Mouse (Mus musculus) ovary, postnatal 36 days (tissue): ENCODE results near the gene Txlng.
"Not testable (repeated sequence)": the region's sequence is repeated elsewhere in the genome, so short reads cannot be mapped to it uniquely, and the experiment has no call there.

Source experiments
- DNase-seq: peaks from one replicate; pipeline ENCODE4 v3.0.0; 2022; ENCODE audit warnings: low spot score, mixed read lengths

The Txlng gene

DNA sequence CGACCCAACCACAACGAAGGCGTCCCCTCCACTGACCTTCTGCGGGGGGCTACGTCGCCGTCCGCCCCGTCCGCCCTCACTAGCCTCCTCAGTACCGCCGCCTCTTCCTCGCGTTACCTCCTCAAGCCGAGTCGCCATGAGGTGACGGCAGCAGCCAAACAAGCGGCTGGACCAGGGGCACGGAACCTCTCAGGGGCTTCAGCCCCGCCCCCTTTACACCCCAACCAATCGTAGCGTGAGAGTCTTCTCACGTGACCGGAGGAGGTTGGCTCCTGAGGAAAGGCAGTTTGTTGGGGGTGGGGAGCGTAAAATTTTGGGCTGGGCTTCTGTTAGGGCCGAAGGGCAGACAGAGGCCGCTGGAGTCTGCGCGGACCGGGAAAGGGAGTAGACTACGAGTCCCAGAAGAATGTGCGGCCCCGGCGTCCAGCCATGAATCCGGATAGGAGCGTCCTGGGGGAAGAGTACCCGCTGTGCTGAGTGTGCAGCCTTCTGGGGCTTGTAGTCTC is at the start of gene Txlng:
Gene Txlng (minus strand): TSS at position 252 of the 506 bp plus-strand sequence.
- DNase-seq = peak; percentile 91

GRCm38 (mm10) chrX:162878236-162878635 is 49.0 kb upstream of the Txlng start:
- no peak for DNase-seq

DNA sequence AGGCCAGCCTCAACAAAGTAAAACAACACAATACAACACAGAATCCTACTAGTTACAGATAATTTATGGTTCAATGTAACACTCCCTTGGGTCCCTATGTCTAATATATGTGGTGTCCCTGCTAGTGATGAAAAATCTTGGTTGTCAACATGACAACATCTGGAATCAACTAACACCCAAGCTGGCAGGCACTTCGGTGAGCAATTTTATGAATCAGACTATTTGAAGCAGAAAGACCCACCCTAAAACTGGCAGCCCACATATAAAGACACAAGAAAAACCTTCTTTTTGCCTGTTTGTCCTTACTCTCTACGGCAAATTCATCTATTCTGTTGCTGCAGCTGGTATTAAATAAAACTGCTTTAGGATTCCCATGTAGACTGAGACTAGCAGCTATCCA is 44.5 kb upstream of the Txlng start:
- DNase-seq = no peak

- peak; percentile 25 for DNase-seq
Measured at GRCm38 (mm10) chrX:162871734-162872517, 42.7 kb upstream of the Txlng start.

- DNase-seq = no peak
Measured at GRCm38 (mm10) chrX:162868294-162868965, 39.2 kb upstream of the Txlng start.

GRCm38 (mm10) chrX:162848682-162849081 is 19.4 kb upstream of the Txlng start:
- no peak for DNase-seq

- DNase-seq = no peak
Measured at GRCm38 (mm10) chrX:162845531-162845930, 16.3 kb upstream of the Txlng start.

DNA sequence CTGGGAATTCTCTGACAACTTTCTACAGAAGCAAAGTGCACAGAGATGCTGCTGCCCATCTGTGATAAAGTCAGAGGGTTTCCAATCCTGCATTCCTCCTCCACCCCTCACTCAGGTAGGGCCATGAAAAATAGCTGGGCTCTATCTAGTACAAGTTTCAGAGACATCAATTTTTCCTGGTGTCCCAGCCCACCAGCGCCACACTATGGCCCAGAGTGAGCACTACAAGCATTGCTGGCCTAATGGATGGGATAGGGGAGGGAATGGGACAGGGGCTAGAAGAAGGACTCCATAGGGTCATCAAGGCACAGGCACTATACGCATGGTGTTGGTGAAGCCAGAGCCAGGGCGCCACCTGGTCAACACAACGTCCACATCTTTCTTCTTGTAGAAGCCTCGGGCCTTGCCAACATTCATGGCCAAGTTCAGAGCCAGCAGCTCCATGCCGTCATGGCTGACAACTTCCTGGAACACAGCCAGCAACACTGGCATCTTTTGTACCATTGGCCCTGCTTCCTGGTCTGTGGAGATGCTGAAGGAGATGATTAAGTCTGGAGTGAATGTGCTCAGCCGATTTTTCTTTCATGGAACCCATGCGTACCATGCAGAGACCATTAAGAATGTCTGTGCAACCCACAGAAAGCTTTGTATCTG is 15.3 kb upstream of the Txlng start:
- no peak for DNase-seq

- DNase-seq = no peak
Measured at GRCm38 (mm10) chrX:162832101-162832500, 2.8 kb upstream of the Txlng start.

DNA sequence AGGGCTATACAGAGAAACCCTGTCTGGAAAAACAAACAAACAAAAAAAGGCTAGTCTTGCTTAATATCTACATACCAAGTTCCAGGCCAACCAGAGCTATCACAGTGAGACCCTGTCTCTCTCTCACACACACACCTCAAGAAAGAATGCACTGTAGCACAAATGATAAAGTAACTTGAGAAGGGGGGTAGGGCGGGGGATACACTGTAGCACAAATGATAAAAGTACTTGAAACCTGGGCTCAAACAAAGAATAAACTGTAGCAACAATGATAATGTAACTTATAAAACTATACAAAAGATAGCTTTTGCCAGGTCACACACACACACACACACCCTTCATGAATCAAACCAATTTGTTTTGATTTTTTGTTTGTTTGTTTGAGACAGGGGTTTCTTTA is 2.3 kb upstream of the Txlng start:
- DNase-seq = no peak

GRCm38 (mm10) chrX:162831036-162831435 is 1.8 kb upstream of the Txlng start:
- DNase-seq = no peak

DNA sequence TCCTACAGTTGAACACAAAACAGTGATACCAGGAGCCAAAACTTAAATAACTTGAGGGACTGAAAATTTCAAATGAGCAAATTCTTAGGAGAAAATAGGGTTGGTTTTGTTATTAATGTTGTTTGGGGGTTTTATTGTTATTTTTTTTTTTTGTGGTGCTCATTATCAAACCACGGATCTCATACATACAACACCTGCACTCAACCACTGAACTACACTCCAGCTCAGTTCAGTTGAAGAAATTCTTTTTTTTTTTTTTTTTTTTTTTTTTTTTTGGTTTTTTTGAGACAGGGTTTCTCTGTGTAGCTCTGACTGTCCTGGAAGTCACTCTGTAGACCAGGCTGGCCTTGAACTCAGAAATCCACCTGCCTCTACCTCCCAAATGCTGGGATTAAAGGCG is 1.1 kb upstream of the Txlng start:
- DNase-seq = not testable (repeated sequence)

GRCm38 (mm10) chrX:162829741-162830140 is 487 bp upstream of the Txlng start:
- no peak for DNase-seq

DNA sequence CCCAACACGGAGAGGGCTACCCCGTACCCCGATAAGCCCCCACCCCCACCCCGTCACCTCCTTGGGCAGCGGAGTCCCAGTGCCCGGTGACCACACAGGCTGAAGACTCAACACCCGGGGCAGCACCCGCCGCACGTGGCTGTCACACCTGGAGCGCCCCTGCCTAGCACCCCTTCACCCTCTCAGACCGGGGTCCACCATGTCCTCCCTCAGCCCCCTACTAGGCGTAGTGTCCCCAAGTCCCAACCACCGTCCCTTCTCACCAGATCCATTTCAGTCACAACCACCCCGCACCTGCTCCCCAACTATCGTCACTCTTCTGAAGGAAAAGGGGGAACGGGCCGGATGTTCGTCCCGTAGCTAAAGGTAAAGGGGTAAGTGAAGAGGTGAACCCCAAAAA is 471 bp downstream of the Txlng start:
- no peak for DNase-seq

GRCm38 (mm10) chrX:162828016-162828415 is 1.2 kb downstream of the Txlng start:
- no peak for DNase-seq

DNA sequence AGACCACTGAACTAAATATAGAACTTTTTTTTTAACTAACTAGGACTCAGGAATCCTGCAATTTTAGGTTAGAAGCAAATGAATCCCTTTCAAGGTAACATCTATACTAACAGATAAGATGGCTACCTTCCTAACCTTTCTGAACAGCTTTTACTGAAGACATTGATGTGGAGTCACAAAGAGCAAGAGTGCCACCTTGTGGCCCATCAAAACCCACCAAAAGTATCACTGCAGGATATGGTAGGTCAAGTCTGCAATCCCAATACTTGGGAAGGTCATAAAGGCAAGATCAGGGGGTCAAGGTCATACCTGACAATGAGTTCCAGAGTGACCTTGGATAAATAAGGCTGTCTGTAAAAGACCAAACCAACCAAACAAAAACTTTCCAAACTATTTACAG is 28.9 kb downstream of the Txlng start:
- peak; percentile 13 for DNase-seq

- DNase-seq = not testable (repeated sequence)
Measured at GRCm38 (mm10) chrX:162791392-162791791, 37.9 kb downstream of the Txlng start.

GRCm38 (mm10) chrX:162788372-162788771 is 40.9 kb downstream of the Txlng start:
- no peak for DNase-seq

DNA sequence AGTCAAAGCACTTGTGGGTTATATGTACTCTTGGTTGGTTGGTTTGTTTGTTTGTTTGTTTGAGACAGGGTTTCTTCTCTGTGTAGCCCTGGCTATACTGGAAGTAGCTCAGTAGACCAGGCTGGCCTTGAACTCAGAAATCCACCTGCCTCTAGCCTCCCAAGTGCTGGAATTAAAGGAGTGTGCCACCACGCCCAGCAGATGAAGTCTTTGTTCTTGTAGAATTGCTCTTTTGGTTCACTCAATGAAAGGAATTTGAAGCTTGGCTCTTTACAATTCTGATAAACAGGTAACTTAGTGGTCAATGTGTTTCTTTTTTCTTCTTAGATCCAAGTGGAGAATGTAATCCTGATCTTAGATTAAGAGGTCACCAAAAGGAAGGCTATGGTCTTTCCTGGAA is 58.5 kb downstream of the Txlng start:
- no peak for DNase-seq

DNA sequence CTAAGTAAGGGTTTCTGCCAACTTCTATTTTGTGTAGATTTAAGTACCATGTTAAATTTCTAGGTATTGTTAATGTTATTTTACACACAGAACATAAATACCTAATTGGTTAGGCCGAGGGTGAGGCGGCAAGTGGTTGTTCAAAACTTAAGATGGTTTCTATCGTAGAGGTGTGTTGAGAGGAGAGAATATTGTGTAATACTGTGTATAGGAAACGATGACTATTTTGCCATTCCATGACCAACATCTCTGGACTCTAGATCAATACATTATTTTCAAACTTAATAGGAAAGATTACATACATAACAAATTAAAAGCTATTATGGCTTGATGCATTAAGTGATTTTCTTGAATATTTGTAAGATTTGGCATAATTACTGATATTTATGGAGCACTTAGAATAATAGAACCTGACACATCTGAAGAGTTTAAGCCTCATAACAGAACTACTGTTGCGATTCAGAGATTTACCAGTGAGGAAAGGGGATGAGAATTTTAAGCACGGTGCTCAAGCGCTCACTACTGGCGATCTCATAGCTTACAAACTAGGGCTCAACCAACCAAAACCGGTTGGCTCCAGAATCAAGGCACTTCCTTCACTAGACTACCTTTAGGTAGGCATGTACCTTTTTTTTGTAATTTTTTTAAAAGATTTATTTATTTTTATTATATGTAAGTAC is 67.4 kb downstream of the Txlng start:
- DNase-seq = no peak

DNA sequence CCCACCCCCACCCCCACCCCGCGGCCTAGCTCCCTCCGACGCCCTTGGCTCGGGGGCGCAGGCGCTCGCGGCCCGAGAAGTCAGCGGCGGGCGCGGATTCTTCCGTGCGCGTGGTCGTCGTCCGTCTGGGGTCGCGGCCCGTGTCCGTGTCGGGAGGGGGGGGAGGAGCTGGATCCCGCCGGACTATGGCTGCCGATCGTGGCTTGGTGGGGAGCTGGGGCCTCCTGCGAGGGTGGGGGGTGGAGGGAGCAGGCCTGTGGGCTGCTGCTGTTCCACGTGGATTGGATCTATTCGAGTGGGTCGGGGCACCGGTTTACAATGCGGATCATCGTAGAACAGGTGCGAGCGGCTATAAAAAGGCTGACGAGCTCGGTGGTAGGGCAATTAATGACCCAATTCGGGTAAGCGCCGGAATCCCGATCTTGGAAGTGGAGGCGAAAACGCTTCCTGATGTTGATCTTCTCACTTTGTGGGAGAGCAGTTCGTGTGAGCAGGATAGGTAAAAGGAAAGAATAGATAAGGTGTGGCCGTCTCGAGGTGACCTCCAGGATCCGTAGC is 68.2 kb downstream of the Txlng start:
- peak; percentile 22 for DNase-seq
